Mouse (Mus musculus) kidney, adult 18-20 months (tissue): ENCODE measurements around the gene Smc2.
"Not testable (repeated sequence)": the region's sequence is repeated elsewhere in the genome, so short reads cannot be mapped to it uniquely, and the experiment has no call there.

Experiments
- DNase-seq: peaks from one replicate; pipeline ENCODE4 v3.0.0; 2021

Smc2 gene

DNA sequence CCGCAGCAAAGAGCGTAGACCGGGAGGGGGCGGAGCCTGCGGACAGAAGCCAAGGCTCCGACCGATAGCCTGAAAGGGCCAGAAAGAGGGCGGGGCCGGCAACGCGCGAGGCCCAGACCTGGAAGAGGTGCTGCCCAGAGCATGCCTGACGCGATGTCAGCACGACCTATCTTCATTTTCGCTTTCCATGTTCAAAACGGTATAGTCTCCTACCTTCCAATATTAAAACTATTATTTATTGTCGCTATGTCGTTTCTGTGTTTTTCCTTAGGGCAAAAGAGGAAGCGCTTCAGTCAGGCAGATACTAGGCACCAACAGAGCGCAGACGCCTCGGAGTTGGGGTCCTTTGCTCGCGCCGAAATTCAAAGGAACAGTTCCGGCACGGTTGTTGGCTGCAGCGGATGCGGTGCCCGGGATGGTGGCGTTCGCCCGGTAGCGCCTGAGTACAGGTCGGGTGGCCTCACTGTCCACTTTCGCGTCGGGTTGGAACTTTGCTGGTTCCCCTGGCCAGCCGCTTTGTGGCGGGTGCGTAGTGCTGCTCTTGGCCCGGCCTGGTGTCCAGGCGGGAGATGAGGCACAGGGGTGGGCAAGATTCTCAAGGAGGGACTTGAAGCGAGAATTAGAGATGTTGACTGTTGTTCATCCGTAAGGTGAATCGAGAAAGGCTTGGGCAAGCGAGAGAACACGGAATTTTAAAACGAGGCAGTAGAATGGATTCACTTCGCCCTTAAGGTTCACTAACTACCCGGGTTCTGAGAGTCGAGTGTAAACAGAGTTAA, at the start of gene Smc2:
TSS of gene Smc2 (plus strand) at position 358 of the 779 bp plus-strand sequence.
- DNase-seq, result peak; percentile 95

DNA sequence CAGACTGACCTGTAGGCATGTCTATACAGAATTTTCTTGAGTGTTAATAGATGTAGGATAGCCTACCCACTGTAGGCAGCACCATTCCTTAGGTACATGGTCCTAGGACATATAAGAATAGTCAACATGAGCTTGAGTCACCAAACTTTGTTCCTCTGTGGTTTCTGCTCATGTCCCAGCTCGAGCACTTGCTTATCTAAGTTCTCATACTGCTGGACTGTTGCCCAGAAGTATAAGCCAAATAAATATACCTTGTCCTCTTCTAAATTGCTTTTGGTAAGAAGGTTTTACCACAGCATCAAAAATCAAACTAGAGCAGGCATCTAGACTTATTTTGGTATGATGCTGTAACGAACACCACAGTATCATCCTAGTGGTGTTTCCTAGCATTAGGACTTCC, 27.5 kb upstream of the Smc2 start:
- DNase-seq, result no peak

DNA sequence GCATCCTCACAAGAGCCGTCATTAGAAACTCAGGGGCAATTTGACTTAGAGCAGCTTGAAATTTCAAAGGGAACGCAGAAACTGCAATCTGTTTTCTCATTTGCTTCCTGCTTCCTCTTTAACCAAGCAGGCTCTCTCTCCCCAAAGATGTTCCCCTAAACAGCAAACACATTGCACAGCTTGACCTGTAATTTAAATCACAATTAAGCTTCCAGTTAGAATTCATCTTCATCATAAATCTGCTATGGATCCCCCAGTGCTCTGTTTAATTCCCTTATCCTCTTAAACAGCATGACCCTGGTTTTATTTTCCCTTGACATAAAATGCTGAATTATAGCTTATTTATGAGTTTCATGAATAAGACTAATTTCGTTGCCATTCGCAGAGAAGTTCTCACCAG, 15.4 kb upstream of the Smc2 start:
- no peak for DNase-seq

DNA sequence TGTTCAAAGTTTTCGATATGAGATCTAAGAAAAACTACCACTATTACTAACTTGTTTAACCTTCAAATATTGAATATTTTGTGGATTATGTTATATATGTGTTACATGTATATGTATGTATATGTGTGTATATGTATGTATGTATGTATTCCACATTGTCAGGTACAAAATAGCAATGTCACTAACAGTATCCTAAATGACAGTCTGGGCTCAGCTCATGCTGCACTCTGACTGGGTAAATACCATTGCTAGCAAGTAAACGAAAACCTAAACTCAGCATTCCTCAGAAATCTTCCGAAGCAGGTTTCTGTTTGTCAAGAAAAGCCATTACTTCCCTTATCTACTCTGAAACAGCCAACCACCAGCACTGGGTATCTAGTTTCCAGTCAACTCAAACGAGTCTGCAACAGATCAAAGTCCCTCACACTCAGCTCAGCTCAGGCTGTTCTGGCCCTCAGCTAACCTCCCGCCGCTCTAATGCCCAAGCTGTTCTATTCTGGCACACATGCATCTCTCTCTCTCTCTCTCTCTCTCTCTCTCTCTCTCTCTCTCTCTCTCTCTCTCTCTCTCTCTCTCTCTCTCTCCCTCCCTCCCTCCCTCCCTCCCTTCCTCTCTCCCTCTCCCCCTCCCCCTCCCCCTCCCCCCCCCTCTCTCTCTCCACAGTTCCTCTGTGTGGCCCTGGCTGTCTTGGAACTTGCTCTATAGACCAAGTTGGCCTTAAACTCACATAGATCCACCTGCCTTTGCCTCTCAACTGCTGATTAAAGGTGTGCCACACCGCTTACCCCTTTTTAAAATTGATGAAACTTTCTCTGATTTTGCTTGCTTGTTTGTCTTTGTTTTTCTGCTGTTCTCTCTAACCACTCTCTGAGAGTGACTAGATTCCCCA, 9.5 kb upstream of the Smc2 start:
- peak; percentile 4 for DNase-seq

DNA sequence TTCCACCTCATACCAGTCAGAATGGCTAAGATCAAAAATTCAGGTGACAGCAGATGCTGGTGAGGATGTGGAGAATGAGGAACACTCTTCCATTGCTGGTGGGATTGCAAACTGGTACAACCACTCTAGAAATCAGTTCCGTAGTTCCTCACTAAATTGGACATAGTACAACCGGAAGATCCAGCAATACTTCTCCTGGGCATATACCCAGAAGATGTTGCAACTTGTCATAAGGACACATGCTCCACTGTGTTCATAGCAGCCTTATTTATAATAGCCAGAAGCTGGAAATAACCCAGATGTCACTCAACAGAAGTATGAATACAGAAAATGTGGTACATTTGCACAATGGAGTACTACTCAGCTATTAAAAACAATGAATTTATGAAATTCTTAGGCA, 3.5 kb upstream of the Smc2 start:
- not testable (repeated sequence) for DNase-seq

DNA sequence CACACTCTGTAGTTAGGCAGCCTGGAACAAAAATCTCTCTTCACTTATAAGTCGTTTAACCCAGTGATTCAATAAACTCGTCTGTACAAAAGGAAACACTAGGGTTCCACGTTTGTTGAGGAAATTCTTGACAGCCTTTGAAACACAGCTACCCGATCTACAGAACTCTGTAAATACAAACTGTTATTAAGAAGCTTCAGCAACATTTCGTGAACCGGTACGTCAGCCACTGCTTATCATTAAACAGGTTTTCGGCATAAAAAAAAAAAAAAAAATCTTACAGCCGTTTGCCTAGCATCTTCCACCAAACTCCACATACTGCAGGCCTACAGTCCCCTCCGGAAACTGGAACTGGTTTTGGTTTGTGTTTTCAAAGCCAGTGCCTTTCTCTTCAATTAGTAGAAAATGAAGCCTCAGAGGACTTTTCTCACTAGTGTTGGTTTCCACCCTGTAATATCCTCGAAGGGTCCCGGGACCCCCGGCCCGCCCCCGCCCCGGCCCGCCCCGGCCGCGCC, 615 bp upstream of the Smc2 start:
- no peak for DNase-seq

DNA sequence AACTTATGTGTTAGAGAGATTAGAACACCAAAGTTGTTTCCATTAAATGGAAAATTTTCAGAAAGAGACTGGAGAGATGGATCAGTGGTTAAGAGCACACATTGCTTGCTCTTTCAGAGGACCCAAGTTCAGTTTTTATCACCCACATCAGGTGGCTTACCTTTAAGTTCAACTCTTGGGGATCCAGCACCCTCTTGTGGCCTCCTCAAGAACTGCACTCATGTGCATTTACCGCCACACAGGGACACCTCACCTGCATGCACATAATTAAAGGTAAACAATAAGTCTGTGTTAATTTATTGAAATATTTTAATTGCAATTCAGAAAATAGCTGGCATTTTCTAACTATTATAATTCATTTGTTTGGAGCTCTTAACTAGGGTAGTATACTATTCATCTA, 20.7 kb downstream of the Smc2 start:
- no peak for DNase-seq

DNA sequence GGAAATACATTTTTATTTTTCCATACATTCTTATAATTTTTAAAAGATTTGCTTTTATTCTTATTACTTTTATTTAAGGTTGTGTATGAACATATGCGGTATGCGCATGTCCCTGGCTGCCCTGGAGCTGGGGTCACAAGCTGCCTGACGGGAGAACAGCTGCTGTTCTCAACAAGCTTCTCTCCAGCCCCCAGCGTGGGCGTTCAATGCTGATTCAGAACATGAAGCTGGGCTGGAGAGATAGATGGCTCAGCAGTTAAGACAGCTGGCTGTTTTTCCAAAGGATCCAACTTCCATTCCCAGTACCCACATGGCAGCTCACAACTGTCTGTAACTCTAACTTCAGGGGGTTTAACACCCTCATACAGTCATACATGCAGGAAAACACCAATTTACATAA, 22.3 kb downstream of the Smc2 start:
- DNase-seq, result no peak

DNA sequence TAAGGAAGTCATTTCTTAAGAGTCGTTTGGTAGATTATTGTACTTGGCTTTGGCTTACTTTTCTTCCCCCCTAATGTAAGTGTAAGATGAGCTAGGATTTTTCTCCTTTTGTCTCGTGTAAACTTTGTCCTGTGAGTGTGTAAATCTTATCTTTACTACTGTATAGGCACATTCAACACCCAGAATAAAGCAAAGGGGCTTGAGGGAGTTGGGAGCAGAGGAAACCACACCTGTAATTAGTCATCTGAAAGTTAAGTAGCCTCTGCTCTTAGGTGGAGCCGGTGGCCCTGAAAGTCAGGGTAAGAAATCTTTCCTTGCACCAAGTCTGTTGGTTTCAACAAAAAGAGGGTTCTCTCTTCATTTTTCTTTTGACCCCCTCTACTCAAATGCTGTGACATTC, 34.4 kb downstream of the Smc2 start:
- no peak for DNase-seq

DNA sequence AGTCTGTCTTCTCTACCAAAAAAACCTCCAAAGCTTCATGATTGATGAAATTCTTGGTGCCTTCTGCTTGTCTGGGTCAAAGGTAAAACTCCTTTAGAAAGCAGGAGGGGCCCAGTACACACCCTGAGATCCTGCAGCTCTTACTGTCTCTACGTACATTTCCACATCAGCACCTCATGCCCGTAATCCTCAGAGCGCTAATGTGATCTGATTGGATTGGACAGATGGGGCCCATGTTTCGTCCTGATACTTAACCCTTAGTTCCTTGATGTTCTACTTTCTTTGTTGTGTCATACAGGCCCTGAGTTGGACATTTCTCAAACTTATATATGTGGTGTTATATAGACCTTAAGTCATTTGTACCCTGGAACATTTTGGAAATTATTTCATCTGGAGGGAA, 48.4 kb downstream of the Smc2 start:
- DNase-seq, result no peak

DNA sequence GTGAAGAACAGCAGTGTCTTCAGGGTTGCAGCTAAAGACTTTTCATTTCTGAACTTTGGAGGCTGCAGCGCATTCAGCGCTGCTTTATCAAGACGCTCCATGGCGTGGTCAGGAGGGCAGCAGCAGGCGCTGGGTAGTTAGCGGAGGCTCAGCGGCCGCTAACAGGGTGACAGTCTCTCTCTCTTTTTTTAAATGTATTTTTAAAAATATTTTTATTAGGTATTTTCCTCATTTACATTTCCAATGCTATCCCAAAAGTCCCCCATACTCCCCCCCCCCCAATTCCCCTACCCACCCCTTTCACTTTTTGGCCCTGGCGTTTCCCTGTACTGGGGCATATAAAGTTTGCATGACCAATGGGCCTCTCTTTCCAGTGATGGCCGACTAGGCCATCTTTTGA, 58.1 kb downstream of the Smc2 start, which contains the start of gene Vma21-ps:
TSS of gene Vma21-ps (minus strand) at position 101 of the 400 bp plus-strand sequence.
- DNase-seq, result not testable (repeated sequence)

DNA sequence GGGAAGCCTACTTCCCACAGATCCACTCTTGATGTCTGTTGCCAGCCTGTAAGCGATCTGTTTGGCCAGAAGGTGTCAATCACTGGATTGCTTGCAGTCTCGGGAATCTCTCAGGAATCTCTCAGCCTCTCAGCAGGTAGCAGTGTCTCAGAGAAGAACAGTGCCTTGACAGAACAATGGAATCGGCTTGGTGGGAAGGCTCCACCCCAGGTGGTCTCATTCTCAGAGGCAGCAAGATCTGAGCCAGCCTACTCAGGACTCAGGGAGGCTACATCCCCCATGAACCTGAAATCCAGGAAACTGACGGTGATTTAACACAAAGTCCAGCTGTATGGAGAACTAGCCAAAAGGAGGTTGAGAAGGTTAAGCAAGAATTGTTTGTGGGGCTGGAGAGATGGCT, 78.5 kb downstream of the Smc2 start:
- DNase-seq, result no peak

DNA sequence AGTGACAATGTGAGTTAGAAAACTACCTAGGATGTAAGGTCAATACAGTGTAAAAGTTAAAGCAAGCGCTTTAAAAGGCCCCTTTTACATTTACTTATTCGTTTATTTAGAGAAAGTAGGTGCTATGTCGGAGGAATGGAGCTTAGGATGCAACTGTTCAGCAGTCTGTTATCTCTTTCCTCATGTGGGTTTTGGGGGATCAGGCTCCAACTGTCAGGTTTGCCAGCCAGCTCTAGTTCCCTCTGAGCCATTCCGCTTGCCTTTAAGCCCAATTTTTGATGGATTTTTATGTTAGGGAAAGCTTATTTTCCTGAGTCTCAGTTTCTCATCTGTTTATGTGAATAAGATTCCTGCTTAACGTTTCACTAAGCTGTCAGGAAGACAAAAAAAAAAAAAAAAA, 80.3 kb downstream of the Smc2 start:
- no peak for DNase-seq

DNA sequence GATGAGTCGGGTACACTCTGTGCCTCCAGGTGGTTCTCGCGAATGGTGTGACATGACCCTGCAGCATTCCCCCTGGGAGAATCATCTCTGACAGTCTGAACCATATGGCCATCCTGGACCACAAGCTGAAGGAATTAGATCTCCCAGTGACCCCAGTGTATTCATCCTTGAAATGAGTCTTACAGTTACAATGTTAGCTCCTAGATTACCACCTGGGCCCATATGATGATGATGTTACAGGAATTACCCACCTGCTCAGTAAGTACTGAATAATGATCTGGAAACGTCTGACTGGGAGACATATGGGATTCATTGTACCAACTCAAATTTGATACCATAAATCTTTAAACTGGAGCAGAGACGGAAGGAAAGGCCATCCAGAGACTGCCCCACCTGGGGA, 87.4 kb downstream of the Smc2 start:
- DNase-seq, result no peak

DNA sequence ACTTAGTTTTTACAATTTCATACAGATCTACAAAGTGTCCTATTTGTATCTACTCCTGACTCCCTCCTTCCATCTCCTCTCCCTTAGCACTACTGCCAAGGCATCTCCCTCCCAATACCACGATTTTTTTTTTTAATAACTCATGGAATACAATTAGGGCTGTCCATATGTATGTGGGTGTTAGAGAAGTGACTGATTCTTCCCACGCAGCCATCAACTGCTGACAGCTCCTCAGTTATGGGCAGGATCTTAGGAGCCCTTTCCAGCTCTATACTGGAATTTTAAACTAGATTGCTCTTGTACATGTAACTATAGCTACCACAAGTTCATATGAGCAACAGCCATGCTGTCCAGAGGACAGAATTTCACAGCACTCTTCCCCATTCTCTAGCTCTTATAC, 91.6 kb downstream of the Smc2 start:
- no peak for DNase-seq
